Mouse (Mus musculus) forebrain, embryonic 13.5 days (tissue): ENCODE measurements around the gene Dlgap1. TPM values are rescaled to one million over a fixed set of nuclear protein-coding genes. Genes with fewer than 3 reads are reported as not detected.
"Not testable (repeated sequence)": the region's sequence is repeated elsewhere in the genome, so short reads cannot be mapped to it uniquely, and the experiment has no call there.

Experiments used
- ATAC-seq: fragments of 200-750 bp; cut with Nextera tagmentation; 2 replicates; pipeline ENCODE4 v1.8.0; 2017
- H3K27ac ChIP-seq: fragments of 300-500 bp; sonication (generic); 2 replicates; pipeline ENCODE4 v1.5.1; 2015; ENCODE audit warnings: inconsistent platforms, mild to moderate bottlenecking, moderate library complexity
- H3K27me3 ChIP-seq: fragments of 300-500 bp; sonication (generic); 2 replicates; pipeline ENCODE4 v1.6.1; 2015; ENCODE audit warnings: mild to moderate bottlenecking, inconsistent platforms
- H3K36me3 ChIP-seq: fragments of 300-500 bp; sonication (generic); 2 replicates; pipeline ENCODE4 v1.6.1; 2015; ENCODE audit warnings: mild to moderate bottlenecking, inconsistent platforms; ENCODE audit not compliant: poor library complexity, severe bottlenecking
- H3K4me1 ChIP-seq: fragments of 300-500 bp; sonication (generic); 2 replicates; pipeline ENCODE4 v1.6.1; 2015; ENCODE audit warnings: inconsistent platforms
- H3K4me2 ChIP-seq: fragments of 300-500 bp; sonication (generic); 2 replicates; pipeline ENCODE4 v1.6.1; 2015; ENCODE audit warnings: inconsistent platforms, mild to moderate bottlenecking, moderate library complexity
- H3K4me3 ChIP-seq: fragments of 300-500 bp; sonication (generic); 2 replicates; pipeline ENCODE4 v1.5.1; 2015; ENCODE audit warnings: mild to moderate bottlenecking, inconsistent platforms
- H3K9ac ChIP-seq: fragments of 300-500 bp; sonication (generic); 2 replicates; pipeline ENCODE4 v1.6.1; 2015; ENCODE audit warnings: mild to moderate bottlenecking, inconsistent platforms
- H3K9me3 ChIP-seq: fragments of 300-500 bp; sonication (generic); replicated peaks from 2 replicates; pipeline ENCODE4 v1.6.1; 2016; ENCODE audit warnings: inconsistent platforms
- WGBS: fragments of 180-500 bp; shearing (Covaris S2); methylation state at CpG from one replicate; pipeline ENCODE4 v1.1.7; 2015; 5-methylcytosine and 5-hydroxymethylcytosine counted together
- polyA plus RNA-seq: library from polyadenylated mRNA; unstranded; fragments of >200 nt; fragmentation: Nextera tagmentation; extraction: Ambion mirVana; gene quantifications from 2 replicates; pipeline ENCODE4 v1.2.1, GENCODE M21; 2015

The Dlgap1 gene
- polyA plus RNA-seq, 1 experiment from 2014 or later = 9.3 TPM

DNA sequence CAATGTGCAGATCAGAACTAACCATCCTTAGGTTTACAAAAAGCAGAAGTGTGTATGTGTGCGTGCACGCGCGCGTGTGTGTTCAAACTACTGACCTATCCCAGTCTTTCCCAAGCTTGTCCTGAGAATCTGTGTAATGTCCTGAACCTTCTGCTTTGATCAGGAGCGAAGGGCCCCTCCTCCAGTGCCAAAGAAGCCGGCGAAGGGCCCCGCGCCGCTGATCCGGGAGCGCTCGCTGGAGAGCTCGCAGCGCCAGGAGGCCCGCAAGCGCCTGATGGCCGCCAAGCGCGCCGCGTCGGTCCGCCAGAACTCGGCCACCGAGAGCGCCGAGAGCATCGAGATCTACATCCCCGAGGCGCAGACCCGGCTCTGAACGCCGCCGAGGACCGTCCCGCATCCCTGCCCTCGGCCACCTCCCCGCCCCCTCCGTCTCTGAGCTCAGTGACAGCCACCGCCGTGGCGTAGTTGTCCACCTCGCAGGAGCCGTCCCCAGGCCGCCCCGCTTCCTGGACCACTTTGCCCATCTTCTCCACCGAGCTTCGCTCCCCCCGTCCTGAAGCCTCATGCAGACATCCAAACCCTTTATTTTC is 849.1 kb downstream of the Dlgap1 start:
- H3K27ac ChIP-seq = no peak overlapping the region
- H3K4me3 ChIP-seq = peak overlapping the region; percentile 53
- peaks cover 5% of the 10 kb centered on the region for H3K4me1 ChIP-seq
- H3K9me3 ChIP-seq = no peaks in the 10 kb centered on the region
- peaks cover 40% of the 10 kb centered on the region for H3K27me3 ChIP-seq
- H3K9ac ChIP-seq = peak overlapping the region; percentile 69
- 2% methylated on average over 51 of the region's 51 CpGs for WGBS
- no peaks in the 10 kb centered on the region for H3K36me3 ChIP-seq
- peak; percentile 79 for ATAC-seq
- H3K4me2 ChIP-seq = peak overlapping the region; percentile 89

GRCm38 (mm10) chr17:70823083-70823482 is 854.2 kb downstream of the Dlgap1 start:
- ATAC-seq = no peak
- Histone ChIP-seq H3K9me3 (no peaks in the 10 kb centered on the region), H3K9ac (no peak overlapping the region), H3K4me1 (peaks cover 4% of the 10 kb centered on the region), H3K36me3 (no peaks in the 10 kb centered on the region), H3K27ac (no peak overlapping the region), H3K4me3 (no peak overlapping the region), H3K4me2 (no peak overlapping the region), H3K27me3 (peaks cover 19% of the 10 kb centered on the region)
- WGBS = 90% methylated on average over 8 of the region's 8 CpGs

GRCm38 (mm10) chr17:70826227-70826626 is 857.4 kb downstream of the Dlgap1 start:
- ATAC-seq = no peak
- WGBS = 84% methylated on average over 12 of the region's 12 CpGs
- H3K27me3 ChIP-seq = no peaks in the 10 kb centered on the region

DNA sequence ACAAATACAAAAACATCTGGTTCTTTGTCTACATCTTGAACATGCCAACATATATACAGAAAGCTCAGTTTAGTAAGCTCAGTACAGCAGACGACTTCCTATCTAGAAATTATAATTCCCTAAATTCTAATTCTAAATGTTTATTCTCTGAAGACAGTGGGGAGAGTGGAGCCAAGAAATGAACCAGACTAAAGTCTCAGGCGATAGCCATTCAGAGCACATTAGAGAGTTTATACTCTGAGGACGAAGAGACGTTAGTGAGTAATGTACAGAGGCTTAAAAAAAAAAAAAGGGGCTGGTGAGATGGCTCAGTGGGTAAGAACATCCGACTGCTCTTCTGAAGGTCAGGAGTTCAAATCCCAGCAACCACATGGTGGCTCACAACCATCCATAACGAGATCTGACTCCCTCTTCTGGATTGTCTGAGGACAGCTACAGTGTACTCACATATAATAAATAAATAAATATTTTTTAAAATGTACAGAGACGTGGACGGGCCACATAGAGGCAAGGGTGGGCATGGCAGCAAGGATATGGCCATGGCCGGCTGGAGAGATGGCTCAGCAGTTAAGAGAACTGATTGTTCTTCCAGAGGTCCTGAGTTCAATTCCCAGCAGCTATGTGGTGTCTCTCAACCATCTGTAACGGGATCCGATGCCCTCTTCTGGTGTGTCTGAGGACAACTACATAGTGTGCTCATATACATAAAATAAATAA is 858.7 kb downstream of the Dlgap1 start:
- not testable (repeated sequence) for H3K36me3 ChIP-seq, H3K9ac ChIP-seq, H3K4me2 ChIP-seq, H3K27ac ChIP-seq, H3K4me1 ChIP-seq, ATAC-seq, H3K9me3 ChIP-seq, H3K4me3 ChIP-seq, H3K27me3 ChIP-seq
- WGBS = 86% methylated on average over 11 of the region's 11 CpGs

More at GRCm38 (mm10) chr17:70826227-70826626, 857.4 kb downstream of the Dlgap1 start:
- Histone ChIP-seq H3K9me3 (no peaks in the 10 kb centered on the region), H3K9ac (no peak overlapping the region), H3K4me3 (no peak overlapping the region), H3K36me3 (no peaks in the 10 kb centered on the region), H3K4me1 (no peaks in the 10 kb centered on the region), H3K4me2 (no peak overlapping the region), H3K27ac (no peak overlapping the region)

DNA sequence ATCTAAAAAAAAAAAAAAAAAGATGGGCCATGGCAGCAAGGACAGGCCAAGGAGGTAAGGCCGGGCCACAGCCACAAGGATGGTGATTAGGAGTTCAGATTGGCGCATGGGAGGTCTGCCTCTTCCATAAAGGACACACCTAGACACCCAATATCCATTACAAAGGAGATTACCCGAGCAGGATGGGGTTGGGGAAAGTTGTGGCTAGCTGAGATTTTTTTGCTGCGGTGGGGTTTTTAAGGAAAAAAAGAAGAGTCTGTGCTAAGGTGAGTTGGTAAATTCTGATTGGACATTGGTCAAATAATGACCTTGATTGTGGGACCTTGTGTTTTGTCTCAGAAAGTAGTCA is 859.3 kb downstream of the Dlgap1 start:
- H3K4me2 ChIP-seq = no peak overlapping the region
- no peak overlapping the region for H3K9ac ChIP-seq
- no peak for ATAC-seq
- H3K36me3 ChIP-seq = no peaks in the 10 kb centered on the region
- no peak overlapping the region for H3K4me3 ChIP-seq
- H3K4me1 ChIP-seq = no peaks in the 10 kb centered on the region
- no peak overlapping the region for H3K27ac ChIP-seq
- WGBS = 73% methylated on average over 4 of the region's 4 CpGs
- H3K9me3 ChIP-seq = no peaks in the 10 kb centered on the region
- 0 out of 2 replicates have a peak, but pooled peaks cover 3% of the 10 kb centered on the region for H3K27me3 ChIP-seq

DNA sequence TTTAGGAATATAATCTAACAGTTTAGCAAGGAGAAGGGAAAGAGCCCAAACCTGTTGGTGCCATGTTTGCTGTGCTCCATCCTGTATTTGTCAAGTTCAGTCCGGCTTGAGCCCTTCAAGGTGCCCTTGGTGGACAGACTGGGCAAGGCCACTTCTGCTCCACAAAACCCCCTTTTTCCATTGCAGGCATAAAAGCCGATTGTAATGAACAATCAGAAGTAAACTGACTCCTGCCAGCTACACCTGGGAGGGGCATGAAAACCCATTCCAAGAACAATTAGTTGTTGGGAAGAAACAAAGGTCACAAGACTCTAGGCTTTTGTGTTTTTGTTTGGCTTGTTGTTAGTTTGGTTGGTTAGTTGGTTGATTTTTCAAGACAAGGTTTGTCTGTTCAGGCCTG is 859.7 kb downstream of the Dlgap1 start:
- WGBS = 79% methylated on average over 2 of the region's 2 CpGs
- Histone ChIP-seq H3K9me3 (no peaks in the 10 kb centered on the region), H3K4me2 (no peak overlapping the region), H3K27me3 (peaks cover 3% of the 10 kb centered on the region; the same call in 1 of the 2 replicates), H3K4me1 (no peaks in the 10 kb centered on the region), H3K4me3 (no peak overlapping the region), H3K27ac (no peak overlapping the region), H3K36me3 (no peaks in the 10 kb centered on the region), H3K9ac (no peak overlapping the region)
- ATAC-seq = no peak

DNA sequence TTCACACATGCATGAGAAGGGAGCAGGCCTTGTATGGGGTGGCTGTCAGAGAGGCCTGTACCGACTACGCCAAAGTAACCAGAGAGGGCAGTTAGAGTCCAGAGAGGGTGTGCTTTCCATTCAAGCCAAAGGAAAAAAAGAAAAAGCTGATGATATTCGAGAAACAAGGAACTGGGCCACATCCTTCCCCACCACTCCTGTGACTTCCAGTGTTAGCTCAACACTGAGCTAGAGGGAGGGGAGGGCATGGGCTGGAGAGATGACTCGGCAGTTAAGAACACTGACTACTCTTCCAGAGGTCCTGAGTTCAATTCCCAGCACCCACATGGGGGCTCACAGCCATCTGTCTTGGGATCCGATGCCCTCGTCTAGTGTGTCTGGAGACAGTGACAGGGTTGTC is 860.3 kb downstream of the Dlgap1 start:
- whole genome bisulfite sequencing = 88% methylated on average over 6 of the region's 6 CpGs
- H3K9me3 ChIP-seq = no peaks in the 10 kb centered on the region
- no peak overlapping the region for H3K9ac ChIP-seq
- no peaks in the 10 kb centered on the region for H3K36me3 ChIP-seq
- H3K4me2 ChIP-seq = no peak overlapping the region
- peaks cover 3% of the 10 kb centered on the region; the same call in 1 of the 2 replicates for H3K27me3 ChIP-seq
- no peak for ATAC-seq
- no peak overlapping the region for H3K4me3 ChIP-seq
- no peak overlapping the region for H3K27ac ChIP-seq
- peaks cover under 1% of the 10 kb centered on the region for H3K4me1 ChIP-seq

- no peaks in the 10 kb centered on the region for H3K9me3 ChIP-seq
- H3K4me3 ChIP-seq = no peak overlapping the region
- WGBS = 88% methylated on average over 23 of the region's 23 CpGs
- H3K4me2 ChIP-seq = no peak overlapping the region
- no peak for ATAC-seq
- H3K4me1 ChIP-seq = peaks cover 9% of the 10 kb centered on the region
- H3K9ac ChIP-seq = no peak overlapping the region
- peaks cover 3% of the 10 kb centered on the region; the same call in 1 of the 2 replicates for H3K27me3 ChIP-seq
- H3K27ac ChIP-seq = no peak overlapping the region
- no peaks in the 10 kb centered on the region for H3K36me3 ChIP-seq
Measured at GRCm38 (mm10) chr17:70829943-70830715, 861.3 kb downstream of the Dlgap1 start.

DNA sequence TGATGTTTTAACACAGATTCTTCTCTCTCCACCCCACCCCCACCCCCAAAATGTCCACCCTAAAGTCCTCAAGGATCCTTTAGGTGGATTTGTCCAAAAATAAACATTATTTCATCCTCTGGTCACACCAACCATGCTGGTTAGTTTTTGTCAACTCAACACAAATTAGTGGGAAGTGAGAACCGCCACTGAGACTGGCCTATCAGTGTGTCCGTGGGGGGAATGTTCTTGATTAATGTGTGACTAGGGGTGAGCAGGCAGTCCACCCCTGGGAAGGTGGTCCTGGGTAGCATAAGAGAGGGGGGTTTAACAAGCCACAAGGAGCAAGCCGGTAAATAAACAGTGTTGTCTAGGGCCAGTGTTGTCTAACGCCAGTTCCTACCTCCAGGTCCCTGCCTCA is 862.7 kb downstream of the Dlgap1 start:
- Histone ChIP-seq H3K27ac (no peak overlapping the region), H3K4me3 (no peak overlapping the region), H3K27me3 (peaks cover 4% of the 10 kb centered on the region; the same call in 1 of the 2 replicates), H3K9ac (no peak overlapping the region), H3K4me1 (peaks cover 12% of the 10 kb centered on the region), H3K36me3 (no peaks in the 10 kb centered on the region), H3K4me2 (no peak overlapping the region), H3K9me3 (no peaks in the 10 kb centered on the region)
- WGBS = 95% methylated on average over 4 of the region's 4 CpGs
- ATAC-seq = no peak

GRCm38 (mm10) chr17:70832544-70832943 is 863.7 kb downstream of the Dlgap1 start:
- Histone ChIP-seq H3K4me3 (no peak overlapping the region), H3K4me1 (peaks cover 12% of the 10 kb centered on the region), H3K9me3 (no peaks in the 10 kb centered on the region), H3K27ac (no peak overlapping the region), H3K4me2 (no peak overlapping the region), H3K9ac (no peak overlapping the region), H3K27me3 (peaks cover 7% of the 10 kb centered on the region; the same call in 1 of the 2 replicates), H3K36me3 (no peaks in the 10 kb centered on the region)
- WGBS = 91% methylated on average over 9 of the region's 9 CpGs
- ATAC-seq = no peak

DNA sequence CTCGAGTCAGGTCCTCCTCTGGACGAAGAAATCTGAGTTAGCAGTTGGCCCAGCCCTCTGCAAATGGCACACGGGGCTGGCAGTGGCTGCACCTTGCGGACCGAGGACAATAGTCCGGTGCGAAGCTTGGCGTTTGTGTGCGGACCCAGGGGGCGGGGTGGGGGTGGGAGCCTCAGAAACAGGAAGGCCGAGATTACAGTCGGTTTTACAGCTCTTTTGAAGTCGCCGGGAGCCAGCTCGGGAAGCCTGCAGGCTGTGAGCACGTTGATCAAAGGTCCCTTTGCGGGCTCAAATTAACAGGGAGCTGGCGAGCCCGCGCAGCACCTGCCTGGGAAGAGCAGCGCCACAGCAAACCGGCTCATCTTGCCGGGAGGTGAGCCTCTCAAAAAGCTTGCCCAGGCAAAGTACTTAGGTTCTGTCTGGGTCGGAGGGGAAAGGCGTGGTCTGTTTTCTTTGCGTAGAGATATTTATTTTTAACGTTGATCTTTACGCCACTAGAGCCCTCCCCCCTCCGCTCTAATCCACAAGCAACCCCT is 865.6 kb downstream of the Dlgap1 start:
- WGBS = under 1% methylated on average over 29 of the region's 29 CpGs
- Histone ChIP-seq H3K4me2 (peak overlapping the region; percentile 86), H3K9me3 (no peaks in the 10 kb centered on the region), H3K27ac (no peak overlapping the region), H3K4me3 (peak overlapping the region; percentile 47), H3K27me3 (peaks cover 7% of the 10 kb centered on the region; the same call in 1 of the 2 replicates), H3K36me3 (no peaks in the 10 kb centered on the region), H3K4me1 (peaks cover 12% of the 10 kb centered on the region), H3K9ac (peak overlapping the region; percentile 72)
- peak; percentile 67 for ATAC-seq
